Mouse (Mus musculus) E14TG2a.4 (cell line): ENCODE data around the gene Fer.

Experiments used
- CTCF ChIP-seq: conservative IDR thresholded peaks from 2 replicates; pipeline ENCODE4 v1.5.1; 2014; ENCODE audit warnings: low read length
- NANOG ChIP-seq: IDR thresholded peaks from 2 replicates; pipeline ENCODE4 v1.6.1; 2014; ENCODE audit warnings: borderline replicate concordance, low read length, mixed read lengths
- POU5F1 ChIP-seq: IDR thresholded peaks from 2 replicates; pipeline ENCODE4 v1.6.1; 2014; ENCODE audit warnings: low read length, borderline replicate concordance

GRCm38 (mm10) chr17:64183196-64183595 is 320.3 kb downstream of the Fer start:
- TF ChIP-seq CTCF = no peak
- TF ChIP-seq POU5F1 = no peak
- TF ChIP-seq NANOG = no peak
